Mouse (Mus musculus) midbrain, embryonic 16.5 days (tissue): ENCODE measurements around the gene Gad1. TPM values are rescaled to one million over a fixed set of nuclear protein-coding genes. Genes with fewer than 3 reads are reported as not detected.

Experiments used
- ATAC-seq: fragments of 200-750 bp; cut with Nextera tagmentation; 2 replicates; pipeline ENCODE4 v1.8.0; 2017; ENCODE audit warnings: moderate TSS enrichment
- H3K27ac ChIP-seq: fragments of 300-500 bp; sonication (generic); 2 replicates; pipeline ENCODE4 v1.5.1; 2014; ENCODE audit warnings: mild to moderate bottlenecking, low read length, mixed read lengths
- H3K27me3 ChIP-seq: fragments of 300-500 bp; sonication (generic); 2 replicates; pipeline ENCODE4 v1.6.1; 2014; ENCODE audit warnings: low read depth, low read length, mixed read lengths; ENCODE audit not compliant: control insufficient read depth, insufficient read depth
- H3K36me3 ChIP-seq: fragments of 300-500 bp; sonication (generic); 2 replicates; pipeline ENCODE4 v1.6.1; 2014; ENCODE audit warnings: mild to moderate bottlenecking, low read length, moderate library complexity, mixed read lengths; ENCODE audit not compliant: control insufficient read depth, insufficient read depth
- H3K4me1 ChIP-seq: fragments of 300-500 bp; sonication (generic); 2 replicates; pipeline ENCODE4 v1.6.1; 2014; ENCODE audit warnings: mild to moderate bottlenecking, low read length, mixed read lengths; ENCODE audit not compliant: control insufficient read depth, insufficient read depth
- H3K4me2 ChIP-seq: fragments of 300-500 bp; sonication (generic); 2 replicates; pipeline ENCODE4 v1.6.1; 2014; ENCODE audit warnings: mild to moderate bottlenecking, low read length, mixed read lengths
- H3K4me3 ChIP-seq: fragments of 300-500 bp; sonication (generic); 2 replicates; pipeline ENCODE4 v1.5.1; 2014; ENCODE audit warnings: low read depth, mild to moderate bottlenecking, low read length, moderate library complexity, mixed read lengths
- H3K9ac ChIP-seq: fragments of 300-500 bp; sonication (generic); 2 replicates; pipeline ENCODE4 v1.6.1; 2014; ENCODE audit warnings: low read depth, low read length, mixed read lengths
- H3K9me3 ChIP-seq: fragments of 300-500 bp; sonication (generic); replicated peaks from 2 replicates; pipeline ENCODE4 v1.6.1; 2014; ENCODE audit warnings: mild to moderate bottlenecking, low read length, mixed read lengths; ENCODE audit not compliant: control insufficient read depth, poor library complexity, severe bottlenecking
- WGBS: fragments of 180-500 bp; shearing (Covaris S2); extraction: QIAGEN DNeasy Blood & Tissue Kit; methylation state at CpG from one replicate; pipeline ENCODE4 v1.1.7; 2014; 5-methylcytosine and 5-hydroxymethylcytosine counted together
- polyA plus RNA-seq: library from polyadenylated mRNA; unstranded; fragments of >200 nt; fragmentation: Nextera tagmentation; extraction: Ambion mirVana; gene quantifications from 2 replicates; pipeline ENCODE4 v1.2.1, GENCODE M21; 2015

Gad1 gene
- polyA plus RNA-seq, 1 experiment from 2014 or later: 149 TPM

DNA sequence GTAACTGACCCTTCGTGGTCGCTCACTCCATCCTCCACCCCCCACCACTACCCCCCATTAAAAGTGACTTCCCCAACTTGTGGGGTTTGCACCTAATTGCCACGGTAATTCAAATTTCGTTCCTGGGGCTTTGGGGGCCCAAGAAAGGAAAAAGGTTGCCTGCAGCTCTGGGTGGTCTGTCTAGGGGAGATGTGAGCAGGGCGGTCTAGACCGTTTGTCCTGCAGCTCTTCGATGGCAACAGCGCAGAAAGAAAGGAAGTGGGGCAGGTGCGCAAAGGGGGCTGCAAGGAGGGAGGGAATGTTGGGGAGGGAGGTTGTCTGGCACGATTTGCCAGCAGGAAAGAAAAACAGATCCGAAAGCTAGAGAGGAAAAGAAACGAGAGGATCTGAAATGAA is 14.8 kb downstream of the Gad1 start:
- under 1% methylated on average over 12 of the region's 12 CpGs for WGBS
- ATAC-seq: peak; percentile 19; the same call in 1 of the 2 replicates
- peak overlapping the region; percentile 92 for H3K27ac ChIP-seq
- H3K36me3 ChIP-seq: no peaks in the 10 kb centered on the region
- peaks cover 16% of the 10 kb centered on the region; the same call in 1 of the 2 replicates for H3K4me1 ChIP-seq
- peaks cover 23% of the 10 kb centered on the region for H3K27me3 ChIP-seq
- H3K4me2 ChIP-seq: peak overlapping the region; percentile 58
- H3K4me3 ChIP-seq: peak overlapping the region; percentile 49
- no peaks in the 10 kb centered on the region for H3K9me3 ChIP-seq
- H3K9ac ChIP-seq: peak overlapping the region; percentile 70

DNA sequence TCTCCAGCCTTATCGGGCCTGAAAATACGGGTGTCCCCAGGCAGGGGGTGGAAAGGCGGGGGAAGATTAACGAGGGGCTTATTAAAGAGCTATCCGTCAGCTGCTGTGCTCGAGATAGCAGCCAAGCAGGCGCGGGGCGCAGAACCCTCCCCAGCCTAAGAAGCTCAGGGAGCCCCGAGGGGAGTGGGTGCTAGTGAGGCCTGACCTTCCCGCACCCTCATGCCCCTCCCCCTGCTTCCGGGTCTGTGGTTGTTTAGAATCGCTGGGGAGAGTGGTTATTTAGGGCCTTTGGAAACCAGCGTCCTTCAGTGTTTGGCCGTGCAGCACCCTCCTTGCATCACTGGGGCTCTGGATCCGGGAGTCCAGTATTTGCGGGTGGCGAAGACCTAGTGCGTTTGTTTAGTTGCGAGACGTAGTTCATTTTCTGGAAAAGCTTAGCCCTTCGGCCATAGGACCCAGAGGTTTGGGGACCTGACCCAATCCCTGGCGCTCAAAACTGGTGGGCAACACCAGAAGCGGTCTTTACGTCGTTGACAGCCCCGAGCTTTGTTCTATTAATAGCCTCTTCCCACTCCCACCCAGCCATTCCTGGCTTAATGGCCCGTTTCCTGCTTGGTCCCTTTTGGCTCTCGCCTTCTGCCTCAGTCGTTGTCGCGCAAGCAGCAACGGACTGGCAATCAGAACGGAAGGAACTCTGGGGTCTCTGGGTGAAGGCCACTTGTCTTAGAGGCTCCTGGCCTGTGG is 15.5 kb downstream of the Gad1 start:
- H3K27ac ChIP-seq: peak overlapping the region; percentile 92
- H3K4me2 ChIP-seq: peak overlapping the region; percentile 58
- ATAC-seq: peak; percentile 53; the same call in 1 of the 2 replicates
- peaks cover 23% of the 10 kb centered on the region for H3K27me3 ChIP-seq
- H3K9me3 ChIP-seq: no peaks in the 10 kb centered on the region
- peaks cover 16% of the 10 kb centered on the region; the same call in 1 of the 2 replicates for H3K4me1 ChIP-seq
- no peaks in the 10 kb centered on the region for H3K36me3 ChIP-seq
- WGBS: 1% methylated on average over 34 of the region's 34 CpGs
- peak overlapping the region; percentile 49 for H3K4me3 ChIP-seq
- peak overlapping the region; percentile 70 for H3K9ac ChIP-seq

DNA sequence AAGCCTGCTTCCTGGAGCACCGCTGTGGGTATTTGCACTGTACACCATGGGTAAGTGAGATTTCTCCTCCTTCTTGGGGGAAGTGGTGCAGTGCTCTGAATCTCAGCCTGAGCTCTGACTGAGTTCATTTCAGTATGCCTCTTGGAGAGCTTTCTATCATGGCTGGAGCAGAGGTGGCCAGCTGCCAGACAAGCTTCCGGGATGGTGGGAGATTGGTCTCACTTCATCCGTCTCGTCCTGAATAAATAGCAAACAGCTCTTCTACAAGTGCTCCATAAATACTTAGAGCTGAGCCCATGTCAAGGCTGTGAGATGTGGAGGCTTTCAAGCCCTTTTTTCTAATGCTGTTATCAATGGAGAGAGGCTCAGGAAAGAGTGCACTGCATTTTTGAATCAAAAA is 18.8 kb downstream of the Gad1 start:
- H3K9ac ChIP-seq: no peak overlapping the region
- peaks cover 16% of the 10 kb centered on the region for H3K27me3 ChIP-seq
- no peak overlapping the region for H3K4me3 ChIP-seq
- H3K36me3 ChIP-seq: no peaks in the 10 kb centered on the region
- WGBS: 65% methylated on average over 4 of the region's 4 CpGs
- no peaks in the 10 kb centered on the region for H3K9me3 ChIP-seq
- H3K4me1 ChIP-seq: peaks cover 16% of the 10 kb centered on the region; the same call in 1 of the 2 replicates
- no peak overlapping the region for H3K4me2 ChIP-seq
- no peak for ATAC-seq
- no peak overlapping the region for H3K27ac ChIP-seq

DNA sequence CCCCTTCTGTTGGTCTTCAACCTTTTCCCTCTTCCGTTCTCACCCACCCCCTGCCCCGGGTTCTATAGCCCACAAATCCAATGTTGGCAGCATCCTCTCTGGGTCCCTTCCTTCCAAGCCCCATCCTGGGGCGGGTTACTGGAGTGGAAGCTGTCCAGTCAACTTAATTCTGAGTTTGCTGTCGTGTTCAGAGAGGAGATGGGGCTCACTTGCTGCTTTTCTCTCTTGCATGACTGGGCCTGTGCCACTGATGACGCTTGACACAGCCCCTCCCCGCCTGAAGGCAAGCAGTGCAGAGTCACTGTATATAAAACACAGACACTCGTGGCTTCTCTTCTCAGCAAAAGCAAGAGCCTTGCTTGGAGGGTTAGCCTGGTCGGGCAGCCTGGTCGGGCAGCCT is 19.4 kb downstream of the Gad1 start:
- H3K4me3 ChIP-seq: no peak overlapping the region
- no peaks in the 10 kb centered on the region for H3K36me3 ChIP-seq
- peaks cover 15% of the 10 kb centered on the region for H3K27me3 ChIP-seq
- H3K27ac ChIP-seq: no peak overlapping the region
- no peaks in the 10 kb centered on the region for H3K9me3 ChIP-seq
- ATAC-seq: no peak
- H3K9ac ChIP-seq: no peak overlapping the region
- no peak overlapping the region for H3K4me2 ChIP-seq
- WGBS: 51% methylated on average over 9 of the region's 9 CpGs
- H3K4me1 ChIP-seq: peaks cover 15% of the 10 kb centered on the region; the same call in 1 of the 2 replicates

DNA sequence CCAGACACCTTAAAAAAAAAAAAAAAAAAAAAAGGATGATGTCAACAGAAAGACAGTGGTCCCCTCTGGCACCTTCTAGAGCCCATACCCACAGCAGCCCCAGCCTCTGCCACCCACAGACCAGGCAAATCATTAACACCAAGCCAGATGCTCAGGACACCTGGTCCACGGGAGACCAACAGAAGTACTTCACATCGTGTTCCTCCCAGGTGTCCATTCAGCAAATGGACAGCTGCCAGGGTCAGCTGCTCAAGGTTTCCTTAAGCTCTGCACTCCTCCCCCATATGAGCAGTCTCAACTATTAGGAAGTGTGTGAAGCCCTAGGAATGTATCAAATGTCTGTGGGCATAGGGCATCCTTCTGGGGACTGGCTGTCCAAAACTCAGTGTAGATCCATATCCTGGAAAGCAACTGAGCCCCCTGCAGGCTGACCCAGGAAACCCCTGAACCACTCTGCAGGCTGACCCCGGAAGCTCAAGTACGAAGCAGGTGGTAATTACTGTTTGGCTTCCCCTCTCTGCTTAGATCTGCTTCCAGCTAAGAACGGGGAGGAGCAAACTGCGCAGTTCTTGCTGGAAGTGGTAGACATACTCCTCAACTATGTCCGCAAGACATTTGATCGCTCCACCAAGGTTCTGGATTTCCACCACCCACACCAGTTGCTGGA is 20.8 kb downstream of the Gad1 start:
- Histone ChIP-seq H3K27me3 (peaks cover 13% of the 10 kb centered on the region), H3K9ac (no peak overlapping the region), H3K4me3 (no peak overlapping the region), H3K27ac (no peak overlapping the region), H3K4me1 (peaks cover 9% of the 10 kb centered on the region; the same call in 1 of the 2 replicates), H3K9me3 (no peaks in the 10 kb centered on the region), H3K36me3 (no peaks in the 10 kb centered on the region), H3K4me2 (no peak overlapping the region)
- ATAC-seq: no peak
- 83% methylated on average over 8 of the region's 8 CpGs for WGBS

DNA sequence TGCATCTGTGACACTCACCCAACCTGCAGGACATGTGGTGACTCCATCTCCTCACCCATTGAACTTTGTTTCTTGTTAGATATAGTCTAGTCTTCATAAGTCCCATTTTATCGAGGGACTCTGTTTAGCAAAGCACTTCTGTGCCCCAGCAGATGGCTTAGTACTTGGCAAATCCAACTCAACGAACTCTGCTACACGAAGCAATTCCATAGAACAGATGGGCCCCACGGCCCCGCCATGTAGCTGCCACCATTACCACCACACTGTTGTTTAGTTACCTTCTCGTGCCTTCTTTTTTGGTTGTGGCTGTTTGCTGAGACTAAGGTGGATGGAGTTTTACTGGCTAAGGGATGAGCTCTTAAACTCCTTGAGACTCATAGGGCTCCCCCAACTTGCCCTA is 35.3 kb downstream of the Gad1 start:
- no peak for ATAC-seq
- no peak overlapping the region for H3K27ac ChIP-seq
- H3K9me3 ChIP-seq: no peaks in the 10 kb centered on the region

DNA sequence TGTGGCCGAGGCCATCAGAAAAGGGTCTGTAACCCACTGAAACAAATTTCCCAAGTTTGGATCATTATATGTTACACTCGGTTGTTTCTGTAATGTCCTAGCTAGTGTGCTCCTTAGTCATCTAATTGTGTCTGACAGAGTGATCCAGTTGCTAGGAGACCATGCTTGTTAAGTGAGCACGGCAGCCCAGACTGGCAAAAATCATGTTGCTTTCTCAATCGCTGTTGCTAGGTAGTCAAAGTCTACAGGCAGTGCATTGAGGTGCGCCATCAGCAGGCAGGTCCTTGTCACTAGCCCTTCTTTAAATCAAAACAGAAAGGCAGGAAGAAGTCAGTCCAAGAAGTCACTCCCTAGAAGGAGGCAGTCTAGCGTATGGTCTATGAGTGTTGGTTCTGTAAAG is 39.6 kb downstream of the Gad1 start:
- Histone ChIP-seq H3K4me2 (no peak overlapping the region), H3K27ac (0 out of 2 replicates have a peak overlapping the region, but pooled peaks have one; percentile 1), H3K27me3 (no peaks in the 10 kb centered on the region), H3K4me1 (0 out of 2 replicates have a peak, but pooled peaks cover 2% of the 10 kb centered on the region), H3K9me3 (no peaks in the 10 kb centered on the region), H3K9ac (no peak overlapping the region), H3K36me3 (peaks cover 8% of the 10 kb centered on the region), H3K4me3 (no peak overlapping the region)
- ATAC-seq: peak; percentile 84
- 33% methylated on average over 6 of the region's 6 CpGs for WGBS

More for the DNA sequence above, 35.3 kb downstream of the Gad1 start:
- H3K36me3 ChIP-seq: peaks cover 5% of the 10 kb centered on the region
- 87% methylated on average over 6 of the region's 6 CpGs for WGBS
- no peak overlapping the region for H3K4me3 ChIP-seq
- no peak overlapping the region for H3K4me2 ChIP-seq
- H3K4me1 ChIP-seq: 0 out of 2 replicates have a peak, but pooled peaks cover 2% of the 10 kb centered on the region
- no peaks in the 10 kb centered on the region for H3K27me3 ChIP-seq
- no peak overlapping the region for H3K9ac ChIP-seq

DNA sequence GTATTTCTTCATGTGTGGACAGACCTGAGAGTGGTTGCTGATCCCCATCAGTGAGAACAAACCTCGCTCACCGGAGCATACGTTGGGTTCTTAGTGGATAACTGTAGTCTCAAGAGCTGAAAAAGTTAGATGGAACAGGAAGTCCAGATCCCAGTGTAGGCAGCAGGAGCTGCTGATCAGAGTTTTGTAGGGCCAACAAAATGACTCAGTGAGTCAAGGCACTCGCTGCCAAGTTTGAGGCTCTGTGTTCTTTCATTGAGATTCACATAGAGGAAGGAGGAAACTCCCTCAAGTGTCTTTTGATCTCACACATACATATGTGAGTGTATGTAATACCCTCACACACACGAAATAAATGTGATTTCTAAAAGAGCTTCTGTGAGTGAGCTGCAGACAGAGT is 40.8 kb downstream of the Gad1 start:
- WGBS: 87% methylated on average over 5 of the region's 5 CpGs
- Histone ChIP-seq H3K9ac (no peak overlapping the region), H3K27ac (no peak overlapping the region), H3K9me3 (no peaks in the 10 kb centered on the region), H3K4me3 (no peak overlapping the region), H3K27me3 (no peaks in the 10 kb centered on the region), H3K36me3 (peaks cover 8% of the 10 kb centered on the region), H3K4me2 (no peak overlapping the region), H3K4me1 (0 out of 2 replicates have a peak, but pooled peaks cover 2% of the 10 kb centered on the region)
- no peak for ATAC-seq

DNA sequence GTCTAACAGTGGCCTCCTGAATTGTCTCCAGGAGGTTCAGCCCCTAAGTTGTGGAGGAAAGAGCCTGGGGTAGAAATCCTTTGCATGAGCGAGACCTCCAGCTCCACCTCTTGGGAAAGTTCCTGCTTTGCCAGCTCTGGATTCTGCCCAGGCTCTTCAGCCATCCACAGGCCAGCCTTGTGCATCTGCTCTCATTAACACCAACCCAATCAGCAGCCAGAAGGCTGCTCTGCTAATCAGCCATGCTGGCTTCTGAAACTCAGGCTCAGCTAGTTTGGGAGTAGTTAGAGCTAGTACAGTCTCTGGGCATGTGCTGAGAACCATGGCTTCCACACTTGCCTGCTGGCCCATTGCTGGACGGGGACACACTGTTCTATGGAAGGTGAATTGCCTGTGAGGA is 43.0 kb downstream of the Gad1 start:
- H3K9me3 ChIP-seq: no peaks in the 10 kb centered on the region
- ATAC-seq: no peak
- no peak overlapping the region for H3K9ac ChIP-seq
- H3K4me3 ChIP-seq: no peak overlapping the region
- 0 out of 2 replicates have a peak, but pooled peaks cover 3% of the 10 kb centered on the region for H3K36me3 ChIP-seq
- H3K27ac ChIP-seq: no peak overlapping the region
- 85% methylated on average over 2 of the region's 2 CpGs for WGBS
- no peaks in the 10 kb centered on the region for H3K27me3 ChIP-seq
- 0 out of 2 replicates have a peak, but pooled peaks cover 2% of the 10 kb centered on the region for H3K4me1 ChIP-seq
- no peak overlapping the region for H3K4me2 ChIP-seq
